Mouse (Mus musculus): ENCODE results near the gene Eci1.

- peak; percentile 55 for TF ChIP-seq CTCF (IDR thresholded peaks at IDR 0.05; ENCODE audit: low read depth)
- no peak for TF ChIP-seq EP300 (optimal IDR thresholded peaks at IDR 0.05)
Observed at GRCm38 (mm10) chr17:24413557-24414211, 12.8 kb upstream of the Eci1 start.
